Mouse (Mus musculus): ENCODE data around the gene Adgrl4. TPM values are rescaled to one million over a fixed set of nuclear protein-coding genes. Genes with fewer than 3 reads are reported as not detected.

Gene Adgrl4
- total RNA-seq, 1 experiment: 0.80 TPM

GRCm38 (mm10) chr3:151566629-151567028 lies 128.9 kb downstream of the Adgrl4 start:
- no peak overlapping the region for H3K4me3 ChIP-seq (ENCODE audit: insufficient read depth in 1 of 2, low read depth in 1 of 2, low read length in 2 of 2, poor library complexity in 1 of 2, severe bottlenecking in 1 of 2)
- in situ Hi-C loops (cut with MboI; ENCODE audit: low sequenced_read_pairs in 2 of 2, unreplicated experiment in 2 of 2): no loop called here
- no peaks in the 10 kb centered on the region for H3K9me3 ChIP-seq (ENCODE audit: control insufficient read depth, insufficient read depth, low read depth, low read length)
- H3K4me1 ChIP-seq (ENCODE audit: control insufficient read depth in 2 of 2, insufficient read depth in 2 of 2, low read length in 2 of 2, poor library complexity in 1 of 2): no peaks in the 10 kb centered on the region
- peak; percentile 19 for DNase-seq (ENCODE audit: low read depth, low spot score)
- TF ChIP-seq ZC3H11A (IDR thresholded peaks at IDR 0.05; ENCODE audit: borderline replicate concordance, low read depth, low read length) (peak; percentile 33; the same call in 1 of the 2 replicates), HCFC1 (IDR thresholded peaks at IDR 0.05; ENCODE audit: borderline replicate concordance, insufficient read depth, low read length) (no peak)
- no peak overlapping the region for H3K9ac ChIP-seq (ENCODE audit: insufficient read depth, low read depth, low read length, poor library complexity, severe bottlenecking)
- H3K27ac ChIP-seq (ENCODE audit: insufficient read depth, low read depth, low read length, poor library complexity, severe bottlenecking): no peak overlapping the region
- H3K36me3 ChIP-seq (ENCODE audit: control insufficient read depth, insufficient read depth, low read length, poor library complexity, severe bottlenecking): no peaks in the 10 kb centered on the region

- TF ChIP-seq ZC3H11A (IDR thresholded peaks at IDR 0.05; ENCODE audit: borderline replicate concordance, low read depth, low read length) (no peak), CHD2 (IDR thresholded peaks at IDR 0.05; ENCODE audit: low read depth, low read length) (no peak), ZNF384 (IDR thresholded peaks at IDR 0.05; ENCODE audit: low read depth, low read length) (no peak), MAFK (IDR thresholded peaks at IDR 0.05; ENCODE audit: insufficient read depth, low read depth, low read length) (no peak), HCFC1 (IDR thresholded peaks at IDR 0.05; ENCODE audit: borderline replicate concordance, insufficient read depth, low read length) (no peak)
- no peaks in the 10 kb centered on the region for H3K4me1 ChIP-seq (ENCODE audit: control insufficient read depth in 2 of 2, insufficient read depth in 2 of 2, low read length in 2 of 2, poor library complexity in 1 of 2)
- DNase-seq (ENCODE audit: low read depth, low spot score): no peak
- H3K9me3 ChIP-seq (ENCODE audit: control insufficient read depth, insufficient read depth, low read depth, low read length): no peaks in the 10 kb centered on the region
- no peak overlapping the region for H3K4me3 ChIP-seq (ENCODE audit: insufficient read depth in 1 of 2, low read depth in 1 of 2, low read length in 2 of 2, poor library complexity in 1 of 2, severe bottlenecking in 1 of 2)
- H3K36me3 ChIP-seq (ENCODE audit: control insufficient read depth, insufficient read depth, low read length, poor library complexity, severe bottlenecking): no peaks in the 10 kb centered on the region
- no peak overlapping the region for H3K9ac ChIP-seq (ENCODE audit: insufficient read depth, low read depth, low read length, poor library complexity, severe bottlenecking)
- no peak overlapping the region for H3K27ac ChIP-seq (ENCODE audit: insufficient read depth, low read depth, low read length, poor library complexity, severe bottlenecking)
- in situ Hi-C loops (cut with MboI; ENCODE audit: low sequenced_read_pairs in 2 of 2, unreplicated experiment in 2 of 2): no loop called here
Observed at GRCm38 (mm10) chr3:151567541-151567940, 129.9 kb downstream of the Adgrl4 start.

GRCm38 (mm10) chr3:151572089-151572488 lies 134.4 kb downstream of the Adgrl4 start:
- no peak for DNase-seq (ENCODE audit: low read depth, low spot score)
- H3K9ac ChIP-seq (ENCODE audit: insufficient read depth, low read depth, low read length, poor library complexity, severe bottlenecking): no peak overlapping the region
- H3K36me3 ChIP-seq (ENCODE audit: control insufficient read depth, insufficient read depth, low read length, poor library complexity, severe bottlenecking): no peaks in the 10 kb centered on the region
- no peak overlapping the region for H3K4me3 ChIP-seq (ENCODE audit: insufficient read depth in 1 of 2, low read depth in 1 of 2, low read length in 2 of 2, poor library complexity in 1 of 2, severe bottlenecking in 1 of 2)
- H3K4me1 ChIP-seq (ENCODE audit: control insufficient read depth in 2 of 2, insufficient read depth in 2 of 2, low read length in 2 of 2, poor library complexity in 1 of 2): no peaks in the 10 kb centered on the region
- in situ Hi-C loops (cut with MboI; ENCODE audit: low sequenced_read_pairs in 2 of 2, unreplicated experiment in 2 of 2): no loop called here
- H3K27ac ChIP-seq (ENCODE audit: insufficient read depth, low read depth, low read length, poor library complexity, severe bottlenecking): no peak overlapping the region
- TF ChIP-seq CHD2 (IDR thresholded peaks at IDR 0.05; ENCODE audit: low read depth, low read length) (no peak), MAFK (IDR thresholded peaks at IDR 0.05; ENCODE audit: insufficient read depth, low read depth, low read length) (no peak), HCFC1 (IDR thresholded peaks at IDR 0.05; ENCODE audit: borderline replicate concordance, insufficient read depth, low read length) (no peak), ZC3H11A (IDR thresholded peaks at IDR 0.05; ENCODE audit: borderline replicate concordance, low read depth, low read length) (no peak), ZNF384 (IDR thresholded peaks at IDR 0.05; ENCODE audit: low read depth, low read length) (no peak)
- H3K9me3 ChIP-seq (ENCODE audit: control insufficient read depth, insufficient read depth, low read depth, low read length): no peaks in the 10 kb centered on the region

- Histone ChIP-seq H3K9me3 (ENCODE audit: control insufficient read depth, insufficient read depth, low read depth, low read length) (no peaks in the 10 kb centered on the region), H3K36me3 (ENCODE audit: control insufficient read depth, insufficient read depth, low read length, poor library complexity, severe bottlenecking) (no peaks in the 10 kb centered on the region), H3K4me3 (ENCODE audit: insufficient read depth in 1 of 2, low read depth in 1 of 2, low read length in 2 of 2, poor library complexity in 1 of 2, severe bottlenecking in 1 of 2) (no peak overlapping the region), H3K27ac (ENCODE audit: insufficient read depth, low read depth, low read length, poor library complexity, severe bottlenecking) (no peak overlapping the region), H3K4me1 (ENCODE audit: control insufficient read depth in 2 of 2, insufficient read depth in 2 of 2, low read length in 2 of 2, poor library complexity in 1 of 2) (no peaks in the 10 kb centered on the region), H3K9ac (ENCODE audit: insufficient read depth, low read depth, low read length, poor library complexity, severe bottlenecking) (no peak overlapping the region)
- no peak for DNase-seq (ENCODE audit: low read depth, low spot score)
- in situ Hi-C loops (cut with MboI; ENCODE audit: low sequenced_read_pairs in 2 of 2, unreplicated experiment in 2 of 2): no loop called here
- TF ChIP-seq HCFC1 (IDR thresholded peaks at IDR 0.05; ENCODE audit: borderline replicate concordance, insufficient read depth, low read length): no peak
Observed at GRCm38 (mm10) chr3:151575292-151575691, 137.6 kb downstream of the Adgrl4 start.

GRCm38 (mm10) chr3:151576155-151576554 lies 138.5 kb downstream of the Adgrl4 start:
- no peak for DNase-seq (ENCODE audit: low read depth, low spot score)
- H3K9ac ChIP-seq (ENCODE audit: insufficient read depth, low read depth, low read length, poor library complexity, severe bottlenecking): no peak overlapping the region
- TF ChIP-seq MAFK (IDR thresholded peaks at IDR 0.05; ENCODE audit: insufficient read depth, low read depth, low read length): no peak
- no peak for TF ChIP-seq HCFC1 (IDR thresholded peaks at IDR 0.05; ENCODE audit: borderline replicate concordance, insufficient read depth, low read length)
- no peak for TF ChIP-seq CHD2 (IDR thresholded peaks at IDR 0.05; ENCODE audit: low read depth, low read length)
- TF ChIP-seq ZNF384 (IDR thresholded peaks at IDR 0.05; ENCODE audit: low read depth, low read length): no peak
- no peak overlapping the region for H3K4me3 ChIP-seq (ENCODE audit: insufficient read depth in 1 of 2, low read depth in 1 of 2, low read length in 2 of 2, poor library complexity in 1 of 2, severe bottlenecking in 1 of 2)
- in situ Hi-C loops (cut with MboI; ENCODE audit: low sequenced_read_pairs in 2 of 2, unreplicated experiment in 2 of 2): no loop called here
- no peak overlapping the region for H3K27ac ChIP-seq (ENCODE audit: insufficient read depth, low read depth, low read length, poor library complexity, severe bottlenecking)
- no peaks in the 10 kb centered on the region for H3K9me3 ChIP-seq (ENCODE audit: control insufficient read depth, insufficient read depth, low read depth, low read length)
- no peaks in the 10 kb centered on the region for H3K36me3 ChIP-seq (ENCODE audit: control insufficient read depth, insufficient read depth, low read length, poor library complexity, severe bottlenecking)
- H3K4me1 ChIP-seq (ENCODE audit: control insufficient read depth in 2 of 2, insufficient read depth in 2 of 2, low read length in 2 of 2, poor library complexity in 1 of 2): no peaks in the 10 kb centered on the region
